Mouse (Mus musculus): ENCODE results near the gene Pacs2. TPM values are rescaled to one million over a fixed set of nuclear protein-coding genes. Genes with fewer than 3 reads are reported as not detected.

Pacs2 gene
- polyA plus RNA-seq, 1 experiment from 2014 or later = 19.0 TPM

DNA sequence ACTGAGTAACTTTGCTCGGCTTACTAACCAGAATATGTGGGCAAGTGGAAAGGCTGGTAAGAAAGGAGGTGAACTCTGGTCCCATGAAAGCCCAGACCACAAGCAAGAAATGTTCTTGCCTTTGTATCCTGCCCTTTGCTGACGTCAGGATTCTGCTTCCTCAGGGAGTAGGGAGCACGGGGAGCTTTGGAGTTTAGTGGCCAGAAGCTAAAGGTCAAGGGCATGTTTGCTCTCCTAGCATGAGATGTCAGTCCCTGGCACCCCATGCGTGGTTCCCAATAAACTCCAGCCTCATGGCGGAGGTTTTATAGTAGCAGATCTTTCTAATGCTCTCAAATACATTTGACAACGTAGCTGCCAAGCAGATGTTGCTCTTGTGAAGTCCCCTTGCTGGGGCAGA lies 57.5 kb downstream of the Pacs2 start:
- 82% methylated on average over 6 of the region's 6 CpGs for WGBS
- Histone ChIP-seq H3K9me3 (no peaks in the 10 kb centered on the region), H3K27me3 (no peaks in the 10 kb centered on the region), H3K4me2 (replicated peaks) (no peak overlapping the region), H3K4me3 (no peak overlapping the region), H3K36me3 (peaks cover 34% of the 10 kb centered on the region), H3K4me1 (peaks cover 21% of the 10 kb centered on the region), H3K9ac (no peak overlapping the region), H3K27ac (no peak overlapping the region)
- no peak for ATAC-seq (ENCODE audit: insufficient number of reproducible peaks, insufficient read depth, low FRiP score, low TSS enrichment)

DNA sequence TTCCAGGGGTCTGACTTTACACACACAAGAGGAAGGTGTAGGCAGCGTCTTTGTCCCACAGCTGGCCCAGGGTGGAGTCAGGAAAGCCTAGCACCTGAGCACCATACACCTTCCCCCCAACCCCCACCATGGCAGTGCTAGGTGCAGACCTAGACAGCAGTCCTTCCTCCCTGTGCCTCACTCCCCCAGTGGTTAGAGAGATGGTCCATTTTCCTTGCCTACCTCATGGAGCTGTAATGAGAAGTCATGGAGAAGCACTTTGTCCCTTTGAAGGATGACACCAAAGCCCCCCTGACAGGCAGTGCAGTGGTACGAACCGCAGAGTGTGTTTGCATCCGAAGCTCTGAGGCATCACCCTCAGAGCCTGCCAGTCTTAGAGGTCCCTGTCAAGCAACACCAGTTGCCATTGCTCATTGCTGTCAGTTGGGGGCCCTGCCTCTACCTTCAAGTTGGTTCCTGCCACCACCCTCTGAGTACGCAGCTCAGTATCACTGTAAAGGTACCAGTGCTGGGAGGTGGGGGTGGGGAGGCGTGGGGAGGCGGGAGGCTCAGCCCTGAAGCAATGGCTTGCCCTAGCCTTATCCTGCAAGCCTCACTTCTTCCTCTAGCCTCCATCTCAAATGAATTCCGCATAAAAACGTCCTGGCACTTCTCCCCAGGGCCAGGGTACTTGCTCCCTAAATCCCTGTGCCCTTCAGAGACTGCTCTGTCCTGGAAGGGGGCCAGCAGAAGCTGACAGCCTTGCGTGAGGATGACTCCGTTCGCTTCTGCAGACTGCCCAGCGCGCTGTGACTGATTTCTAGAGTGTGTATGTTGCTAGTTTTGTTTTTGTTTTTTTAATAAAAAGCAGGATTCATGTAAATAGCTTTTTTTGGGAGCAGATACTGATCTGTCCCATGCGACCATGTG lies 59.4 kb downstream of the Pacs2 start:
- H3K27ac ChIP-seq = peak overlapping the region; percentile 83
- no peaks in the 10 kb centered on the region for H3K27me3 ChIP-seq
- H3K4me2 ChIP-seq (replicated peaks) = peak overlapping the region; percentile 82
- ATAC-seq (ENCODE audit: insufficient number of reproducible peaks, insufficient read depth, low FRiP score, low TSS enrichment) = peak; percentile 6
- peak overlapping the region; percentile 77 for H3K9ac ChIP-seq
- 13% methylated on average over 15 of the region's 15 CpGs for WGBS
- H3K9me3 ChIP-seq = no peaks in the 10 kb centered on the region
- peak overlapping the region; percentile 49 for H3K4me3 ChIP-seq
- peaks cover 21% of the 10 kb centered on the region for H3K4me1 ChIP-seq
- H3K36me3 ChIP-seq = peaks cover 31% of the 10 kb centered on the region

- peaks cover 23% of the 10 kb centered on the region for H3K36me3 ChIP-seq
- WGBS = 2% methylated on average over 32 of the region's 32 CpGs
- H3K4me2 ChIP-seq (replicated peaks) = peak within 1 kb of the TSS; percentile 82
- H3K4me1 ChIP-seq = peaks cover 21% of the 10 kb centered on the region
- peak within 1 kb of the TSS; percentile 77 for H3K9ac ChIP-seq
- peak within 1 kb of the TSS; percentile 84 for H3K27ac ChIP-seq
- peak; percentile 90 for ATAC-seq (ENCODE audit: insufficient number of reproducible peaks, insufficient read depth, low FRiP score, low TSS enrichment)
- H3K9me3 ChIP-seq = no peaks in the 10 kb centered on the region
- H3K4me3 ChIP-seq = peak within 1 kb of the TSS; percentile 49
- no peaks in the 10 kb centered on the region for H3K27me3 ChIP-seq
These were observed 60.2 kb downstream of the Pacs2 start, which contains the start of gene Tex22 for GRCm38 (mm10) chr12:113074329-113075062. TSS of gene Tex22 (plus strand) at chr12:113074502.

DNA sequence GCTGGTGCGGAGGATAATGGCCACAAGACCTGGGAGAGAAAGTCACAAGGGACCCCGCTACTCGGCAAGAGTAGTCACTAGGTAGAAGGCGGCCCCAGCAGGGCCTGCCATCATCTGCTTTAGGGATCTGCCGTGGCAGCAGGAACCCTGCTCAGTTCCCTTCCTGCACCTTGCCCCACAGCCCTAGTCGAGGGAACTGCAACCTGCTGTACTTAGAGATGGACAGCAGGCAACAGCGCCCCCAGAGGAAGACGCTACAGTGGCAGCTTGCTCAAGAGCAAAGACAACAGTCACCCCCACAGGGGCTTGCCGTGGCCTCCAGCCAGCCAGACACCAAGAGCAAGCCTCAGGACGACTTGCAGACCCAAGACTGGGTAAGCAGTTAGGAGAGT lies 60.8 kb downstream of the Pacs2 start:
- Histone ChIP-seq H3K4me1 (peaks cover 21% of the 10 kb centered on the region), H3K27ac (peak overlapping the region; percentile 84), H3K4me2 (replicated peaks) (peak overlapping the region; percentile 82), H3K9me3 (no peaks in the 10 kb centered on the region), H3K4me3 (peak overlapping the region; percentile 49), H3K36me3 (peaks cover 18% of the 10 kb centered on the region), H3K9ac (peak overlapping the region; percentile 77), H3K27me3 (no peaks in the 10 kb centered on the region)
- WGBS = 5% methylated on average over 10 of the region's 10 CpGs
- ATAC-seq (ENCODE audit: insufficient number of reproducible peaks, insufficient read depth, low FRiP score, low TSS enrichment) = peak; percentile 61

DNA sequence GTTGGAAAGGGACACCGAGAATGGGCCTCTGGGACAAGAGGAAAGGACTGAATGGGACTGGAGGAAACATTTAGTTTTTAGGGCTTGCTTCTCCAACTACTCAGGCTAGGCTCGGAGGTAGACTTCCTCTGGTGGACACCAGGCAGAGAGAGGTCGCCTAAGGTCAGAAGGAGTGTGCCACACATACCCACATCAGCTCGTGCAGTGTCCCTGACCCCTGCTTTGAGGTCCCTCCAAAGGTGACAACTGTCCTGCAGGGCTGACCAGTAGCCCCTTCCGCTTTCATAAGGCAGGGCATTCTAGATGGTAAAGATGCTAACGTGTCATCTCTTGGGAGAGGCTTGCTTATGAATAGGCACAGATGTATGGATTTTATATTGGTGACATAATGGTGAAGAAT lies 61.2 kb downstream of the Pacs2 start:
- peaks cover 21% of the 10 kb centered on the region for H3K4me1 ChIP-seq
- ATAC-seq (ENCODE audit: insufficient number of reproducible peaks, insufficient read depth, low FRiP score, low TSS enrichment) = no peak
- H3K27me3 ChIP-seq = no peaks in the 10 kb centered on the region
- H3K4me2 ChIP-seq (replicated peaks) = peak overlapping the region; percentile 82
- H3K36me3 ChIP-seq = peaks cover 13% of the 10 kb centered on the region
- WGBS = 53% methylated on average over 6 of the region's 6 CpGs
- H3K27ac ChIP-seq = peak overlapping the region; percentile 84; the same call in 1 of the 2 replicates
- H3K9ac ChIP-seq = peak overlapping the region; percentile 77; the same call in 1 of the 2 replicates
- no peaks in the 10 kb centered on the region for H3K9me3 ChIP-seq
- no peak overlapping the region for H3K4me3 ChIP-seq

DNA sequence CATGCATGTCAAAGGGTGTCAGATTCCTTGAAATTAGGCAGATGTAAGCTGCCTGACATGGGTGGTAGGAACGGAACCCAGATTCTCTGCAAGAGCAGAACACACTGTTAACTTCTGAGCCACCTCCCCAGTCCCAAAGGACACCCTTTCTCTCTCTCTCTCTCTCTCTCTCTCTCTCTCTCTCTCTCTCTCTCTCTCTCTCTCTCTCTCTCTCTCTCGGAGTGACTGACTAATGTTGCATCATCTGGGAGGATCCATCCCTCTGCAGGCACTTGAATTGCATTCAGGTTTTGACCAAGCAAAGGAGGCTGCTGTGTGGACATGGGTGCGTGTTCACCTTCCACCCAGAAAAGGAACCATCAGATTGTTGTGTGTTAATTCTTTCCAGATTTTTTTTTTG lies 73.0 kb downstream of the Pacs2 start:
- no peak overlapping the region for H3K4me2 ChIP-seq (replicated peaks)
- H3K4me1 ChIP-seq = no peaks in the 10 kb centered on the region
- H3K36me3 ChIP-seq = no peaks in the 10 kb centered on the region
- no peaks in the 10 kb centered on the region for H3K9me3 ChIP-seq
- H3K4me3 ChIP-seq = no peak overlapping the region
- 69% methylated on average over 3 of the region's 3 CpGs for WGBS
- H3K9ac ChIP-seq = no peak overlapping the region
- H3K27me3 ChIP-seq = peaks cover 8% of the 10 kb centered on the region; the same call in 1 of the 2 replicates
- H3K27ac ChIP-seq = no peak overlapping the region
- ATAC-seq (ENCODE audit: insufficient number of reproducible peaks, insufficient read depth, low FRiP score, low TSS enrichment) = no peak

- ATAC-seq (ENCODE audit: insufficient number of reproducible peaks, insufficient read depth, low FRiP score, low TSS enrichment) = no peak
- H3K9me3 ChIP-seq = no peaks in the 10 kb centered on the region
- H3K36me3 ChIP-seq = no peaks in the 10 kb centered on the region
- peaks cover 8% of the 10 kb centered on the region; the same call in 1 of the 2 replicates for H3K27me3 ChIP-seq
- H3K9ac ChIP-seq = no peak overlapping the region
- H3K4me3 ChIP-seq = no peak overlapping the region
- H3K4me2 ChIP-seq (replicated peaks) = no peak overlapping the region
- no peaks in the 10 kb centered on the region for H3K4me1 ChIP-seq
- WGBS = 36% methylated on average over 4 of the region's 4 CpGs
- no peak overlapping the region for H3K27ac ChIP-seq
These were observed 73.7 kb downstream of the Pacs2 start for GRCm38 (mm10) chr12:113088026-113088425.

DNA sequence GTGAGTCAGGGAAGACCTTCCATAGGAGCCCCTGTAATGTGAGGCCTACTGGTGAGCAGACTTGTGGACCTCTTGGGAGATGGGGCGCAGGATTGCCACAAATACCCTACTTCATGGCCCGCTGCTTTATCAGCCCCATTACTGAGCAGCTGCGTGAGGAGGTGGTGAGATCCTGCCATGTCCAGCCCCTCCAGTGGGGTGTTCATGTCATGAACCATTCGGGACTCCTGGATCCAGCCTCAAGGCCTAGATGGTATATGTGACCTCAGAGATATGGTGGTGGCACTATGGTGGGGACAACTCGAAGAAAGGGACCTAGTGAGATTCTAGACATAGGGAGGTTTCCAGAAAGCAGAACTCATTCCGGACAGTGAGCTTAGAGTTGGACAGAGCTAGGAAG lies 74.8 kb downstream of the Pacs2 start:
- no peak overlapping the region for H3K27ac ChIP-seq
- H3K9me3 ChIP-seq = no peaks in the 10 kb centered on the region
- 87% methylated on average over 6 of the region's 6 CpGs for WGBS
- H3K36me3 ChIP-seq = no peaks in the 10 kb centered on the region
- H3K4me2 ChIP-seq (replicated peaks) = no peak overlapping the region
- peaks cover 8% of the 10 kb centered on the region; the same call in 1 of the 2 replicates for H3K27me3 ChIP-seq
- H3K9ac ChIP-seq = no peak overlapping the region
- no peak overlapping the region for H3K4me3 ChIP-seq
- no peaks in the 10 kb centered on the region for H3K4me1 ChIP-seq
- ATAC-seq (ENCODE audit: insufficient number of reproducible peaks, insufficient read depth, low FRiP score, low TSS enrichment) = no peak

DNA sequence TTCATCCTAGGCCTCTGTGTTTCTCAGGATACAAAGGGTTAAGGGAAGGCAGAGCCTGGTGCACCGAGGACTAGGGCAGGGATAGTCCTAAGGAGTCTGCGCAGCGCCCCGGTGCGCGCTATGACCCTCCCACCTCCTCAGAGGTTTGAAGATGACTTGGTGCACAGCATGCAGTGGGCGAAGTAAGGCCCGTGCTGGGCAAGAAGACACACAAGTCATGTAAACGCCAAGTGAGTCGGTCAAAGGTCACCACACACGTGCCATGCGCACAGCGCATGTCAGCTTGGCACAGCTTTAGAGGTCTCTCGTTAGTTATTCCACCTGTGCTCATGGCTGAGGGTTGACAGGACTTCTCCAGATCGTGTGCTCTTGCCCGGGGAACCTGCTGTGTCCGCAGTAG lies 75.7 kb downstream of the Pacs2 start:
- 0 out of 2 replicates have a peak, but pooled peaks have one; percentile 36 for ATAC-seq (ENCODE audit: insufficient number of reproducible peaks, insufficient read depth, low FRiP score, low TSS enrichment)
- no peak overlapping the region for H3K4me3 ChIP-seq
- no peaks in the 10 kb centered on the region for H3K36me3 ChIP-seq
- H3K27me3 ChIP-seq = peaks cover 8% of the 10 kb centered on the region; the same call in 1 of the 2 replicates
- H3K4me1 ChIP-seq = no peaks in the 10 kb centered on the region
- no peak overlapping the region for H3K27ac ChIP-seq
- no peak overlapping the region for H3K4me2 ChIP-seq (replicated peaks)
- no peak overlapping the region for H3K9ac ChIP-seq
- WGBS = 84% methylated on average over 17 of the region's 17 CpGs
- no peaks in the 10 kb centered on the region for H3K9me3 ChIP-seq

DNA sequence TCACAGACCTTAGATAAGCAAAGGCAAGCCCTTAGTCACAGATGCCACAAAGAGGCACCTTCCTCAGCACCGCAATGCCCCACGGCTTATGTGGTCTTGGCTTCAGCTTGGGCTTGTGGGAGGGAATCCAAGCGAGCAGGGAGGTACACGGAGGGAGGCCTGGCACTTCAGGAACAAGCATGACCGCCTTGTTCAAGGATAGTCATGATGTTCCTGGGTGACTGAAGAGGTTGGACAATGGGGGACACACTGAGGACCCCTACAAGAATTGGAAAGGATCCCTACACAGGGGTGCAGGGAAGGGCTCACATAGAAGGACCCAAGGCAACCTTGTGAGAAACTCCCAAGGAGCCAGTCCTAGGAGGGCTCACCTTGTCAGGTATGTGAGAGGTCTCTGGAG lies 82.7 kb downstream of the Pacs2 start:
- Histone ChIP-seq H3K9ac (peak overlapping the region; percentile 100; the same call in 1 of the 2 replicates), H3K27me3 (no peaks in the 10 kb centered on the region), H3K4me2 (replicated peaks) (peak overlapping the region; percentile 85), H3K4me1 (peaks cover 28% of the 10 kb centered on the region), H3K27ac (no peak overlapping the region), H3K36me3 (0 out of 2 replicates have a peak, but pooled peaks cover 11% of the 10 kb centered on the region), H3K4me3 (peak overlapping the region; percentile 100; the same call in 1 of the 2 replicates), H3K9me3 (no peaks in the 10 kb centered on the region)
- no peak for ATAC-seq (ENCODE audit: insufficient number of reproducible peaks, insufficient read depth, low FRiP score, low TSS enrichment)
- WGBS = 86% methylated on average over 5 of the region's 5 CpGs

- Histone ChIP-seq H3K4me2 (replicated peaks) (peak within 1 kb of the TSS; percentile 95), H3K36me3 (0 out of 2 replicates have a peak, but pooled peaks cover 11% of the 10 kb centered on the region), H3K27ac (peak within 1 kb of the TSS; percentile 88), H3K4me3 (peak within 1 kb of the TSS; percentile 100), H3K9me3 (no peaks in the 10 kb centered on the region), H3K27me3 (no peaks in the 10 kb centered on the region), H3K9ac (peak within 1 kb of the TSS; percentile 100), H3K4me1 (peaks cover 28% of the 10 kb centered on the region)
- WGBS = 1% methylated on average over 42 of the region's 53 CpGs
- ATAC-seq (ENCODE audit: insufficient number of reproducible peaks, insufficient read depth, low FRiP score, low TSS enrichment) = peak; percentile 38; the same call in 1 of the 2 replicates
These were observed 83.5 kb downstream of the Pacs2 start, which contains the start of gene Mta1 for GRCm38 (mm10) chr12:113097749-113098281. TSS of gene Mta1 (plus strand) at chr12:113098278.
